Mouse (Mus musculus): ENCODE data around the gene Rrp1b.
"Not testable (repeated sequence)": the region's sequence is repeated elsewhere in the genome, so short reads cannot be mapped to it uniquely, and the experiment has no call there.

Gene Rrp1b

DNA sequence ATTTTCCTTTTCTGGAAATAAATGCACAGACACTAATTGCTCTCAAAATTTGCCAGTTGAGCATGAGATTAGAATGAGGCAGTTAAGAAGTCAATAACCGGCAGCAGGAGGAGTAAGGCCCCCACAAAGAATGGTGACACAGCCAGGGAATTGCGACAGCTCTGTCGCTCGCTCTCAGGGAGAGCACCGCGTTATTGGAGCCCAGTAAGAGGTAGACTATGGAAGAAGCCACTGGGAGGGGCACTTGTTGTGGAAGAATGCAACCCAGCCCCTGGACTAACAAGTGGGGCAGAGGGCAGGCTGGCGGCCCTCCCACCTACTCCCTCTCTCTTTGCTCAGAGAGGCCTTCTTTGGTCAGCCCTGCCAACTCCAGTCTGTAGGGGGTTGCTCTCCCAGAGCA lies 4.2 kb upstream of the Rrp1b start:
- no peak for DNase-seq (ENCODE audit: low spot score in 2 of 2)

DNA sequence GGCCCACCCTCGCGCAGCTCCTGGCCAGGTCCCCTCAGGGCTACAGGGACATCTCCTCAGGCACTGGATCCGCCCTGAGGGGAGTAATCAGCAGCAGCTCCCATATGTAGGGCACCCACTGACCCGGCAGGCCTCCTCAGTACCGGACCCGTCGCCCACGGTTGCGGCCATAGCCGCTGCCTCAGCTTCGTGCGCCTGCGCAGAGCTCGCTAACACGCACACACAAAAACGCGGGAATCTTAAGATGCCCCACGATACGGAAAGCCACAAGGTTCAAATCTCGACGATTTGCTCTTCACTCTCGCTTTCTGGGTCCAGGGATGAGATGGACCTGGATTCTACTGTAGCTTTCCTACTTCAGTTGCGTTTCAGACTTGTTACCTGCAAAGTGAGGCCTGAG lies 1.6 kb upstream of the Rrp1b start:
- DNase-seq (ENCODE audit: low spot score in 2 of 2) = no peak

DNA sequence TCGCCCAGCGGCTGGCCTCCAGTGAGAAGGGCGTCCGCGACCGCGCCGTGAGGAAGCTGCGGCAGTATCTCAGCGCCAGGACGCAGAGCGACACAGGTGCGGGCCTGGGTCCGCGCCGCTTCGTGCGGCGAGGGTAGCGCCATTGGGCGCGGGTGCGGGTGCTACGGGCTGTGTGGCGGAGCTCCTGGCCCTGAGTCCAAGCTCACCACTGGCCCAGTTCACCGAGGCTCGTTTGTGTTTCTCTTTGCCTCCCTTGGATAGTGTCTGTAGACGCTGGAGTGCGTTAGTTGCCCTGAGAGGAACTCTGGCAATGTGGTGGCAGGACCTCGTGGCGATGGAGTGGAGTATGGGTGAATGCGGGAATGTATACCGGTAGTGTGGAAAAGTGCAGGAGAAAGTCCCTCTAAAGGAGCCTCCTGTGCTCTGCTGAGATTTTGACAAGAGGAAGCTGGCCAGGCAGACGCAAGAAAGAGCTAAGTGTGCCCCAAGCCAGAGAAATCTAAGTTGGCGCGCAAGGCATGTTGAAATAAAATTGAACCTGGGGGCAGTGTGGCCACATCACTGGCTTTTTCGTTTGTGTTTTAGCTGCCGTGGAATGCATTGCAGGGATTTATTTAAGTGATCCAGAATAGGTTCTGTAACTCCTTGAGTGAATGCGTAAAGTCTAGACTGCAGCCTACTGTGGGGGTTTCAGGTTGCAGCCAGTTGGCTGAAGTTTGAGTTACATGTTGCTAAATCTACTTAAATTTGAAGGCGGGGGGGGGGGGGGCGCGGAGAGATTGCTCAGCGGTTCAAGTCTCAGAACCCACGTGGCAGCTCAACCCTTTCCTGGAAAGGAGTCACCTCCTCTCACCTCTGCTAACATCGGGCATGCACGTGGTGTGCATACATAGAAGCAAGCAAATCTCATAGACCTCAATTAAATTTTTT lies 874 bp downstream of the Rrp1b start:
- DNase-seq (ENCODE audit: low spot score in 2 of 2) = no peak

DNA sequence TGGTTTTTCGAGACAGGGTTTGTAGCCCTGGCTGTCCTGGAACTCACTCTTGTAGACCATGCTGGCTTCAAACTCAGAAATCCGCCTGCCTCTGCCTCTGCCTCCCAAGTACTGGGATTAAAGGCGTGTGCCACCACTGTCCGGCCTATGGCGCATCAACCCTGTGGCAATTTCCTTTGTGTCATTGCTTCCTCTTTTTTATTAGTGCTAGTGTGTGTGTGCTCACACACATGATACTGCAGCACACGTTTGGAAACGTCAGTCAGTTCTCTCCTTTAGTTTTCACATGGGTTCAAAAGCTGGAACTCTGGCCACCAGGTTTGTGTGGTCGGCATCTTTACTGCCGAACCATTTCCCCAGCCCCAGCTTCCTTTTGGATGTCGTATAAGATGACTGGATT lies 4.4 kb downstream of the Rrp1b start:
- no peak for DNase-seq (ENCODE audit: low spot score in 2 of 2)

DNA sequence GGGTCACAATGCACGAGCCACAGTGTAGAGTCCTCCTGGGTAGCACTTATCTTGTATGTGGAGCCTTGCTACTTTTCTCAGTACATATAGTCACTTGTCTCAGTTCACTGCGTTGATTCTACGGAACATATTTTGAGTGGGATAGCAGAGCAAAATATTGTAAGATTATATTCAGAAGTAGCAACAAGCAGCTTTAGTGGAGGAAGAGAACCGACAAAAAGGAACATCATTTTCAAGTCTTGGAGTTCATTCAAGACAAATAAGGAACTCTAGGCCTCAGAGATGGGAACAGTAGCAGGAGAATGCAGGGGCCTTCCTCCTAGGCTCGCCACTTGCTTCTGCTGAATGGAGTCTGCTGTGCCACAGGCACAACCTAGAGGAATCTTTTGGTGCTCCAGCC lies 10.6 kb downstream of the Rrp1b start:
- no peak for DNase-seq (ENCODE audit: low spot score in 2 of 2)

DNA sequence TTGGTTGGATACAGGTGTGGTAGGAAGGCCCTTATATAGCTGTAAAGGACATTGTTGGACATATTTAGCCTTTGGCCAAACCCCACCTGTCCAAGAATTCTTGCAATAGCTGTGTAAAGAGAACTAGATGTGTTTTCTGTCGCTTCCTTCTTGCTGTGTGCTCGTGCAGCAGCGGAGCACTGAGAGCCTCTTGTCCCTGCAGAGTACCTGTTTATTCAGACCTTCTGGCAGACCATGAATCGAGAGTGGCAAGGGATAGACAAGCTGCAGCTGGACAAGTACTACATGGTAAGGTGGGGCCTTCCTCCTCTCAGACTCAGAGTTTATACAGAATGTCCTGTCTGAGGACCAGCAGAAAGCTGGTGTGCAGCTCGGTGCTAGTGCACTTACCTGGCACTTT lies 12.5 kb downstream of the Rrp1b start:
- no peak for DNase-seq (ENCODE audit: low spot score in 2 of 2)

DNA sequence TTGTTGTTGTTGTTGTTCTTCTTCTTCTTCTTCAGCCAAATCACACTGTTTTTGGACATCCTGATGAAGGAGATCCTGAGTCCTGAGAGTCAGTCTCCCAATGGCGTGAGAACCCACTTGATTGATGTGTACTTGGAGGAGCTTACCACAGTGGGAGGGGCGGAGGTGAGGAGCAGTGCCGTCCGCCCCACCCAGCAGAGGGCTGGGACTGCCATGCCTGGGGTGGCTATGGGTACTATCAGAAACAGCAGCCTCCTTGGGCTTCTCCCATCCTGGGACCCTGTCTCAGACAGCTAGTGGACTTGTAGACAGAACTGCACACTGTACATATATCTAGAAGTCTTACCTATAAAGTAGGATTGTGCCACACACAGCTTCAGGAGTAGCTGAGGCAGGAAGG lies 14.0 kb downstream of the Rrp1b start:
- DNase-seq (ENCODE audit: low spot score in 2 of 2) = no peak

DNA sequence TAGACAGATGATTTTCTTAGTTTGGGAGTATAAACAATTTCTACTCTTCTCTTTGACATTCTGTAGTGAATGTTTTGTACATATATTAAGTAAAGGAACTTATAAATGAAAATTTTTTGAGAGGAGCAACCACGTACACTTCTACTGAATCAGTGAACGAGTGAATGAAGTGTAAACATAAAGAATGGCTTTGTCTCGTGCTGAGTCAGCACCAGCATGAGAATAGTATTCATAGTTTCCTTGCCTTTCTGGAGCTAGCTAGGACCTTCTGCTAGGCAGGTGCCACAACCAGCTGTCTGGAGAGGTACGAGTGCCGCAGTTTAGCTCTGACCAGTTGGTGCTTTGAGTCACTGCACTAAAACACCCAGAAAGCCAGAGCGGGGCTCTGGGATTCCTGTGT lies 14.7 kb downstream of the Rrp1b start:
- no peak for DNase-seq (ENCODE audit: low spot score in 2 of 2)

DNA sequence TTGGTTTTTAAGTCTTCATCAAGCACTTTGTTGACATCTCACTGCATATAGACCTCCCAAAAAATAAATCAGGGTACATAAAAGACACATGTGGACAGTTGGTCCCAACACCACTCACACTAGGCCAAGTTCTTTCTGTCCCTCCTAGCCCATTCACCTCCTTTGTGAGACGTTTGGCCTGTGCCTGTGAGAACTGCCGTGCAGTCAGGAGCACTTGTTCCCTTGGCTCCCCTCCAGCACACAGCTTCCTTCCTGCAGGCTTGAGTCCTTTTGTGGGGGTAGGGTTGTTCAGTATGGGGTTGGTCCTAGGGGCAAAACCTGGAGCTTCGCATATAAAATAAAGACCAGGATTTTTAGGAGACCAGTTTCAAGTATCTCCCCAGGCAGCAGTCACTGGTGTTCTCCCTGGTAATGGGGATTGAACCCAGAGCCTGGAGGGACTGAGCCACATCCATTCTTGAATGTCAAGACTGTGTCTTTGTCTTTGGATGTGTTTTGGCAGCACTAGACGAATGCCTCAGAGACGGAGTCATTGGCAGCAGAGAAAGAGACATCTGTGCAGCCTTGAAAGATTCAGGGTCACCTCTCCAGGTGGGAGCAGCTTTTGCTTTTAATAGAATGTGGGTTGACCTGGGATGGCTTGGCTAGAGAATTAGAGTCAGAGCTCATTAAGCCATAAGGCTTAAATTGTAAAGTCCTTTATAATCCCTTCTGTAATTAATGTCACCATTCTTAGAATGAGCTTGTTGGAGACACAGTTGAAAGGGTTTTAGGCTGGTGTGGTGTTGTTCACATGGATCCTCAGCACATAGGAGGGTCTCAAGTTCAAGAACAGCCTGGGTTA lies 16.6 kb downstream of the Rrp1b start:
- DNase-seq (ENCODE audit: low spot score in 2 of 2) = no peak

DNA sequence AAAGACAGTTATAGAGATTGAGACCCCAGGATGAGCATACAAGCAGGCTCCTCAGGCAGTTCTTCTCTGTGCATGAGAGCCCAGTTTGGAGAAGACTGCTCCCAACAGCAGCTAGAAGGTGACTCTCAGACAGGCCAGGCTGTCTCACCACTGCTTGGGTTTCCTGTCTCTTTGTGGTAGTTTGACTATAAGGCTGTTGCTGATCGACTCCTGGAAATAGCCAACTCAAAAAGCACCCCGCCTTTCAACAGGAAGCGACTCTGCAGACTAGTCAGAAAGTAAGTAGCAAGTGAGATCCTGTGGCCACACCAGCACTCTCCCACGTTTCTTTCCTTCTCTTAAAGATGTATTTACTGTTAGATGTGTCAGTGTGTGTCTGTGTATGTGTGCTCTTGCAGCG lies 17.8 kb downstream of the Rrp1b start:
- no peak for DNase-seq (ENCODE audit: low spot score in 2 of 2)

DNA sequence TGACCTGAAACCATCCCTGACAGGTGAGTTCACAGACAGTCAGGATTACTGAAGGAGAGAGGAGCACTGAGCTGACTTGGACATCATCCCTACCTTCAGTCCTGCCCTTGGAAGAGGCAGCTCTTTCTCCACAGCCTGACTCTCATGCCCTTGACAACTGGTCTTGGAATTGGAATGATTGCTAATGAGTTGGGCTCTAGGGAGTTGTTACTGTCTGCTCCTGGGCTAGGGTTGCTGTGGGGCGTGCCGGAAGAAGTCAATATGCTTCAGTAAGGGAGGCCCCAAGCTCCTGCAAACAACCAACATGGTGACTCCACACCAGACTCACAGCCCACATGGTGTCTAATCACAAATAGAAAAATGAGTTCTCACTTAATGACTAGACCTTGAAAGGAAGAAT lies 21.9 kb downstream of the Rrp1b start:
- DNase-seq (ENCODE audit: low spot score in 2 of 2) = no peak

DNA sequence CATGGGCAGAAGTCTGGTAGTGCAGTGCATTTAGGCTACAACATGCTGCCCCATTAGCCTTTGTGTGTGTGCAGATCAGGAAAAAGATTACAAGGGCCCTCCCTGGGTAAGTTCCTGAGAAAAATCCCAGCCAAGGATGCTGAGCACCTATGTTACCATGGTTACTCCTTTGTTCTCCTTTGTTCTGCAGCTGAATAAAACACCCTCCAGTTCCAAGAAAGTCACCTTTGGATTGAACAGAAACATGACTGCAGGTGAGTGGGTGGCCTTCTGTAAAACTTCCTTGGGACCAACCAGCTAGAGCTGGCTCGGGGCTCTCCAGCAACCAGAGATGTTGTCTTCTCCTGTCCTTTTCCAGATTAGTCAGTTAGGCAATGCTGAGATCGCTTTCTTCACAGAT lies 23.2 kb downstream of the Rrp1b start:
- no peak for DNase-seq (ENCODE audit: low spot score in 2 of 2)

DNA sequence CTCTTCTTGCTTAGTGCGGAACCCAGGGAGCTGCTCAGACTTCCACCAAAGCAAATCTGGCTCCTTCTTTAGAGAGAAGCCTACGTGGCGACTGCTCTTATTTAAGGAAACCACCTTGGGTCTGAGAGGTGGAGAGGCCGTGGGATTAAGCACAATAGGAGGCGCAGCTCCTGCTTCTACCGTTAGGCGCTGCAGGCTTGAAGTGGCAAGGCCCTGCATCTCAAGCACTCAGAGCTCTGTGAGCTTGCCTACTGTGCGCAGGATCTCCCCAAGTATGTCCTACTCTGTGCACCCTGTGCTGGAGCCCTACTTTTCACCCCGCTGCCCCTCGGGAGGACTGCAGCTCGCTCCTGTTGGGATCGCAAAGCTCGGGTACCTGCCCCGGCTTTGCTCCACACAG lies 25.3 kb downstream of the Rrp1b start:
- no peak for DNase-seq (ENCODE audit: low spot score in 2 of 2)

DNA sequence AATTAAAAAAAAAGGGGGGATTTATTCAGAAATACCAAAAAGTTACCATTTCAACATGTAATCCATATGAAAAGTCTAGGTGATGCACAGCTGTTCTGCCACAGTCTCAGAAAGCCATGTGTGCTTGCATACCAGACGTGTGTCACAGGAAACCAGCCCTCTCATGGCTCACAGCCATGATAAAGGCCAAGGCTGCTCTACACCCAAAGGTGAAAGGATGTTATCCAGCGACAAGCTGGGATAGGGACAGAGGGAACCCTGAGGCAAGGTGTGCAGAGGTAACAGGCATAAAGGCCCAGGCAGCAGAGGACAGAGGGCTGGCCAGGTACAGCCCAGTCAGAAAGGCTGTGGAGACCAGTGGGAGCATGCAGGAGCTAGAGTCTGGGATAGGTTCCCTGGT lies 27.8 kb downstream of the Rrp1b start:
- no peak for DNase-seq (ENCODE audit: low spot score in 2 of 2)

DNA sequence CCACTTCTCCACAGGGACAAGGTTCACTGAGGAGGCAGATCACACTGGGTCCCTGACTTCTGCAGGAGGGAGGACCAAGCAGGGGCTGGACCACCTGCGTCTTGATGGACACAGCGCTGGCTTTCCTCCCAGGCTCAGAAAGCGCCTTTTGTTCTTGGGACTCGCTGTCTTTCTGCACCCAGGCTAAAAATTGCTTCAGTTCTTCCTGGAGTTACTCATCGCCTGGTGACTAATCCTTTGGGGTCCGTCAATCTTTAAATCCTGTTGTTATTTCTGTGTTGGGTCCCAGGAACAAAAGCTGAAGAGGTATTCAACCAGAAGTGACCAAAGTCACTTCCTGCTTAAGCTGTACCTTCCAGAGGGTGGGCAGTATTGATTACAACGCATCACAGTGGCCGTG lies 28.9 kb downstream of the Rrp1b start:
- DNase-seq (ENCODE audit: low spot score in 2 of 2) = not testable (repeated sequence)

DNA sequence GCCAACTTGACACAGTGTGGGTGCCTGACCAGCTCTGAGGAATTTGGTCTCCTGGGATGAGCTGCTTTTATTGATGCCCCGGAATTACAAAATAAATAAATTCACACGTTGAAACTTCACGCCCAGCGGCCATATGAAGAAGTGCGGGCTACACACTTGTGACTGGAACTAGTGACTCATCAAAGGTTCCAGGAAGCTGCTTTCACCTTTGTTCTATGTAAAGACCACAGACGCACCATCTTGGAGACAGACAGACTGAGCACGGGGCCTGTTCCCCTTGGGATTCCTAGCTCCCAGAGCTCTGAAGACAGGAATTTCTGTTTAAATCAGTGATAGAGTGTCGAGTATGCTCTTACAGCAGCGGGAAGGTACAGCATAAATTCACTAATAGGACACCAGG lies 31.6 kb downstream of the Rrp1b start:
- no peak for DNase-seq (ENCODE audit: low spot score in 2 of 2)

DNA sequence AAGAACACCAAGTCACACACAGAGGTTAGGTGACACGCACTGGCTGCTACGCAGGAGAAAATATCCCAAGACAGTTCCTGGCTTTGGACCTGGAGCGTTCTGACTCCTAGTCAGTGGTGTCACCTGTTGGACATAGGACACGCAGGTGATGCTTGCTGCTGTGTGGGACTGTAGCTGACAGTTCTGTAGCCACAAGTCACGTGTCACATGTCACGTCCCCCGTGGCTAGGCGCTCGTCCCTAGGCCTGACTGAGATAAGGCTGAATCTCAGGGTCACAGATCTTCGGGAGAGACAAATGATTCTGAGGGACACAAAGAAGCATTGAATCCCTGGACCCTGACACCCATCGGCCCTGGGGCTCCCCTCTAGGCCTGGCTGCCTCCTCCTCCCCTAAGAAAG lies 32.5 kb downstream of the Rrp1b start:
- no peak for DNase-seq (ENCODE audit: low spot score in 2 of 2)

DNA sequence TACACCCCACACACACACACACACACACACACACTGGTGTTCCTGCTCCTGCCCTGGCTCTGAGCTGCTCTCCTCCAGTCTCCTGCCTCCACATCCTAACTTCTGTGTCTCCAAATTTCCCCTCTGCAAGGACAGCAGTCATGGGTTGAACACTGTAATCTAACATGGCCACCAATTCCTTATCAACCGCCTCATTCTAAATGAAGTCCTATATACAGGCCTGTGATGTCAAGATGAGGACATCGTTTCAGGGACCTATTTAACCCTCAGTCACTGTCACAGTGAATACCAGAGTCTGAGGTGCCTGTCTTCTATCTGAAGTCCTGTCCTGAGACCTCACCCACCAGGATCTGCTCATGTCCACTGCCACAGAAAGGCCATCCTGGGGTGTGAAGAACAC lies 32.9 kb downstream of the Rrp1b start:
- no peak for DNase-seq (ENCODE audit: low spot score in 2 of 2)

DNA sequence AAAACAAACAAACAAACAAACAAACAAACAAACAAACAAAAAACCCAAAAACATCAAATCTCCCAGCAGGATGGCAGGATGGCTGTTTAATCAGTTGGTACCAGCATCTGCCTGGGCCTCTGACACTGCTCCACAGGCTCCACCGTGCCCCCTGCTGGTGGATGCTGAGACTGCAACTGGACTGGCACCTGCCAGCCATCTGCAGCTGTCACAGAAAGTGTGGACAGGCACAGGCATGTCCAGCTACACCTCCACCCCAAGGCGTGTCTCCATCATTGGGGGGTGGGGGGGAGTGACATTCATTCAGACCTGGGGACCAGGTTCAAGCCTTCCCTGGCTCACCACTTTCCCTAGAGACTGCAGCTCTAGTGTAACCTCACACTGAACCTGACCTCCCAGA lies 37.5 kb downstream of the Rrp1b start:
- peak; percentile 54 to 90 for DNase-seq (ENCODE audit: low spot score in 2 of 2)

DNA sequence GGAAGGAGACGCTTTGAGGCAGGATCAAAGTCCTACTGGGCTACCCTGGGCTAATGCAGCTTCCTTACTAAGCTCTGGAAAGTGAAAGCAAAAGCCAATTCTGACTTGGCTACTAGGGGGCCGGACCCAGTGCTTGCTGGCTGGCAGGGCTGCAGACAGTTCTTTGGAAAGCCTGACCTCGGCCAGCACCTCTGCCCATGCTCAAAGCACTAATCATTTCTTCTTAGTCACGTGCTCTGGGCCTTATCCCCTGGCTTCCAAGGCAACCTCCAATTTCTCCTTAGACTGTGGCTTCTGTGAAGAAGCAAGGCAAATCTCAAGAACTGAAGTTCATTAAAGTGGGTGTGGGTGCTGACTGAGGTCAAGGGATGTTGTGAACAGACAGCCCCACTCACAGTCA lies 38.8 kb downstream of the Rrp1b start:
- DNase-seq (ENCODE audit: low spot score in 2 of 2) = no peak

DNA sequence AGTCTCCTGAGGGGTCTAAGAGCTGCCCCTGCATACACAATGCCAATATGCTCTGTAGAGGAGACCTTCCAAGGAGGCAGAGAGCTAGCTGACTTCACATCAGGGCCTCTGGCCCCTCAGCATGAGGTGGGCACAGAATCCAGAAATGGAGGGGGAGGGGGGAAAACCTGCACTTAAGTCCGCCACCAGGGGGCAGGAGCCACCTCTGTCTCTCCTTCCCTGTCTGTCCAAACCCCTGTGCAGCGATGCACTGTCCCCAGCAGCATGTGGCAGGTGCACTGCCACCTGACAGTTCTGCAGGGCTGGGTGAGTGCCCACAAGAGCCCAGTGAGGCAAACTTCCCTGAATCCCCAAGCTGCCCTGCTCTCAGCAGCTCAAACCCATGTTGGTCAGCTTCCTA lies 39.3 kb downstream of the Rrp1b start:
- peak in 1 of 2 experiments; percentile 61 for DNase-seq (ENCODE audit: low spot score in 2 of 2)

DNA sequence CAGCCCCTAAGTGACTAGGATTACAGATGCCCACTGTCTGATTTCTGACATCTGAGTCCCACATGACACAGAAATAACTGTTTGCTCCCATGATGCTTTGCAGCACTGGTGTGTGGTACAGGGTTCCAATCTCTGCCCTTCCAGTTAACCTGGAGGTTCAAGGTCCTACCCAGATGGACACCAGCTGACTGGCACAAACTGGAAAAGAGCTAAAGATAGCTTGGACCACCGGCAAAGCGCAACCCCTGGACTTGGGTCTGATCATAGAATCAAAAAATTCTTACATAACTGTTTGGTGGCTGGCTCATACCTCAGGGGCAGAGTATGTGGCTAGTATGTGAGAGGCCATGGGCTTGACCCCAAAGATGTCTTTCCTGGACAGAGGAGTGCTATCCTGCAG lies 47.5 kb downstream of the Rrp1b start:
- no peak for DNase-seq (ENCODE audit: low spot score in 2 of 2)

DNA sequence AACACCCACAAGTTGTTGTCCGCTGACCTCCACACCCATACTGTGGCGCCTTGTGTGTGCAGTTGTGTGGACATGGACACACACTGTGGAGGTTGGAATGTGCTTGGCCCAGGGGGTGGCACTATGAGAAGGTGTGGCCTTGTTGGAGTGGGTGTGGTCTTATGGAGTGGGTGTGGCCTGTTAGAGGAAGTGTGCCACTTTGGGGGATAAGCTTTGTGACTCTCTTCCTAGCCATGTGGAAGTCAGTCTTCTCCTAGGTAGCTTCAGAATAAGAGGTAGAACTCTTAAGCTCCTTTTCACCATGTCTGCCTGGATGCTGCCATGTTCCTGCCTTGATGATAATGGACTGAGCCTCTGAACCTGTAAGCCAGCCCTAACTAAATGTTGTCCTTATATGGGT lies 51.2 kb downstream of the Rrp1b start:
- no peak for DNase-seq (ENCODE audit: low spot score in 2 of 2)

Measured in thymus, postnatal 10 days (tissue).